Mouse (Mus musculus) forebrain, postnatal 0 days (tissue): ENCODE results near the gene Prmt8. TPM values are rescaled to one million over a fixed set of nuclear protein-coding genes. Genes with fewer than 3 reads are reported as not detected.

Source experiments
- ATAC-seq: fragments of 200-750 bp; cut with Nextera tagmentation; 2 replicates; pipeline ENCODE4 v1.8.0; 2017; ENCODE audit warnings: mild to moderate bottlenecking, moderate library complexity
- DNase-seq: peaks from one replicate; pipeline ENCODE4 v3.0.0-alpha.2; 2015
- H3K27ac ChIP-seq: fragments of 300-500 bp; sonication (generic); 2 replicates; pipeline ENCODE4 v1.5.1; 2014; ENCODE audit warnings: low read depth, mild to moderate bottlenecking, antibody characterized with exemption, low read length, moderate library complexity, mixed read lengths
- H3K27me3 ChIP-seq: fragments of 300-500 bp; sonication (generic); 2 replicates; pipeline ENCODE4 v1.6.1; 2014; ENCODE audit warnings: mild to moderate bottlenecking, low read length, mixed read lengths; ENCODE audit not compliant: insufficient read depth
- H3K36me3 ChIP-seq: fragments of 300-500 bp; sonication (generic); 2 replicates; pipeline ENCODE4 v1.6.1; 2014; ENCODE audit warnings: mild to moderate bottlenecking, moderate library complexity; ENCODE audit not compliant: insufficient read depth
- H3K4me1 ChIP-seq: fragments of 300-500 bp; sonication (generic); 2 replicates; pipeline ENCODE4 v1.6.1; 2014; ENCODE audit warnings: antibody characterized with exemption; ENCODE audit not compliant: insufficient read depth
- H3K4me2 ChIP-seq: fragments of 300-500 bp; sonication (generic); 2 replicates; pipeline ENCODE4 v1.6.1; 2014; ENCODE audit warnings: low read depth, mild to moderate bottlenecking, moderate library complexity
- H3K4me3 ChIP-seq: fragments of 300-500 bp; sonication (generic); 2 replicates; pipeline ENCODE4 v1.5.1; 2014; ENCODE audit warnings: low read depth, low read length, mixed read lengths
- H3K9ac ChIP-seq: fragments of 300-500 bp; sonication (generic); 2 replicates; pipeline ENCODE4 v1.6.1; 2014; ENCODE audit warnings: mild to moderate bottlenecking
- H3K9me3 ChIP-seq: fragments of 300-500 bp; sonication (generic); 2 replicates; pipeline ENCODE4 v1.6.1; 2016; ENCODE audit warnings: low read length
- CTCF ChIP-seq: sonication (generic); IDR thresholded peaks from 2 replicates; pipeline ENCODE4 v1.5.1; 2016; ENCODE audit warnings: antibody characterized with exemption, control low read depth, low read depth
- WGBS: fragments of 180-500 bp; shearing (Covaris S2); extraction: QIAGEN DNeasy Blood & Tissue Kit; methylation state at CpG from one replicate; pipeline ENCODE4 v1.1.7; 2014; 5-methylcytosine and 5-hydroxymethylcytosine counted together
- polyA plus RNA-seq: library from polyadenylated mRNA; unstranded; fragments of >200 nt; fragmentation: Nextera tagmentation; extraction: Ambion mirVana; gene quantifications from 2 replicates; pipeline ENCODE4 v1.2.1, GENCODE M21; 2015
- total RNA-seq: library from RNA; depleted of rRNA; stranded (reverse); fragments of >200 nt; gene quantifications from 2 replicates; pipeline ENCODE4 v1.2.3, GENCODE M21; 2014

Gene Prmt8
- total and polyA plus RNA-seq, 2 experiments from 2014 or later: 29.9 to 36.4 TPM

DNA sequence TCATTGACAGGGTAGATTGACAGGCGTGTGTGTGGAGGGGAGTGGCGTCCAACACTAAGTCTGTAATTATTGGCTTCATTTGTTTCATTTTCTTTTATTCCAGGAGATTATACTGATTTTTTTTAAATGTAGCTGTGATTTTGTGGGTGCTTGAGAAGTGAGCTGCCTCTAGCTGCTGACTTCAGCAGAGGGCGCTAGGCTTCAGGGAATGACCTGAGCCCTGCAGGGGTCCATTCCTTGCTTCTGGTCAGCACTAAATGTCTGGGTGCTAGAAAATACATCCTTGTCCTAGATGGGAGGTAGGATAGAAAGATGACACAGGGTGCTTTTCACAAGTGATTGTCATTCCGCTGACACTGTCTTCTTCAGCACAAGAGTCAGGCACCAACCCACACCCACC lies 99.2 kb downstream of the Prmt8 start:
- 83% methylated on average over 4 of the region's 4 CpGs for WGBS
- H3K36me3 ChIP-seq: no peaks in the 10 kb centered on the region
- ATAC-seq (peak; percentile 13; the same call in 1 of the 2 replicates), DNase-seq (no peak)
- H3K4me3 ChIP-seq: no peak overlapping the region
- no peaks in the 10 kb centered on the region for H3K9me3 ChIP-seq
- peak; percentile 33 for TF ChIP-seq CTCF
- no peaks in the 10 kb centered on the region for H3K4me1 ChIP-seq
- H3K27me3 ChIP-seq: no peaks in the 10 kb centered on the region
- H3K27ac ChIP-seq: no peak overlapping the region
- no peak overlapping the region for H3K4me2 ChIP-seq
- no peak overlapping the region for H3K9ac ChIP-seq

DNA sequence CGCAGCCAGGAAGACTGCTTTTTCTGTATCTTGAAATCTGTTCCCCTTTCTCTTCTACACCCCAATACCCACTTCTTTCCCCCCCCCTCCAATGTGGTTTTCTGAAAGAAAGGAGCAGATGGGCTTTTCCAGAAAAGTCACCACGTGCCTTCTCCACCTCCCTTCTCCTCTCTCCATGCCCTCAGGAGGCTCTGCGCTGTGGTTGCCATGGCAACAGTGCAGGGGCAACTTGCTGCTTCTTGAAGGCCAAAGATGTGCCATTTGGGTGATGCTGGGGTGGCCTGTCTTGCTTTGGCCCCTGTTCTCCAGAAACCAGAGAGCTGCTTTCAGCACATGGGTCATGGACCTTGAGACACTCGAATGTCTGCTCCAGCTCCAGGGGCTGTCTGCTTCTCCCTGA lies 100.0 kb downstream of the Prmt8 start:
- no peak overlapping the region for H3K9ac ChIP-seq
- no peak overlapping the region for H3K4me2 ChIP-seq
- no peak overlapping the region for H3K27ac ChIP-seq
- no peaks in the 10 kb centered on the region for H3K9me3 ChIP-seq
- H3K27me3 ChIP-seq: no peaks in the 10 kb centered on the region
- 50% methylated on average over 4 of the region's 4 CpGs for WGBS
- DNase-seq (peak; percentile 74), ATAC-seq (peak; percentile 80)
- H3K4me3 ChIP-seq: no peak overlapping the region
- TF ChIP-seq CTCF: no peak
- H3K4me1 ChIP-seq: no peaks in the 10 kb centered on the region
- H3K36me3 ChIP-seq: no peaks in the 10 kb centered on the region

DNA sequence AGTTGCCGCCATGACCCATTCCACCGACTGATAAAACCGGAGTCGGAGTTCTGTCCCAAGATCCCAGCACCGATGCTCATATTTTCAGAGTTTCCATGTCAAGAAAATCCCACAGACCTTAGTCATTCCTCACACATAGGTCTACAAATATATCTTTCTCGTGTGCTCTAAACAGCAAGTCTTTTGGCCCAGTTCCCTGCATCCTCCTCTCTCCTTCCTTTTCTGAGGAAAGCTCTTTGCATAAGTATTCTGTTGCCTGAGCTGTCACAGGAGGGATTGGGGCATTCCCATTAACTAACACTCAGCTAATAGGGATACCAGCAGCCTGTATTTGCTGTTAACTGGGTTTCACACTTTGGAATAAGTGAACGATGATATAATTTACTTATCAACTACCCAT lies 106.0 kb downstream of the Prmt8 start:
- ATAC-seq (no peak), DNase-seq (no peak)
- H3K4me2 ChIP-seq: no peak overlapping the region
- no peaks in the 10 kb centered on the region for H3K27me3 ChIP-seq
- no peak overlapping the region for H3K4me3 ChIP-seq
- H3K4me1 ChIP-seq: peaks cover 5% of the 10 kb centered on the region; the same call in 1 of the 2 replicates
- no peak for TF ChIP-seq CTCF
- 69% methylated on average over 7 of the region's 7 CpGs for WGBS
- H3K27ac ChIP-seq: no peak overlapping the region
- no peaks in the 10 kb centered on the region for H3K9me3 ChIP-seq
- H3K9ac ChIP-seq: no peak overlapping the region
- no peaks in the 10 kb centered on the region for H3K36me3 ChIP-seq

DNA sequence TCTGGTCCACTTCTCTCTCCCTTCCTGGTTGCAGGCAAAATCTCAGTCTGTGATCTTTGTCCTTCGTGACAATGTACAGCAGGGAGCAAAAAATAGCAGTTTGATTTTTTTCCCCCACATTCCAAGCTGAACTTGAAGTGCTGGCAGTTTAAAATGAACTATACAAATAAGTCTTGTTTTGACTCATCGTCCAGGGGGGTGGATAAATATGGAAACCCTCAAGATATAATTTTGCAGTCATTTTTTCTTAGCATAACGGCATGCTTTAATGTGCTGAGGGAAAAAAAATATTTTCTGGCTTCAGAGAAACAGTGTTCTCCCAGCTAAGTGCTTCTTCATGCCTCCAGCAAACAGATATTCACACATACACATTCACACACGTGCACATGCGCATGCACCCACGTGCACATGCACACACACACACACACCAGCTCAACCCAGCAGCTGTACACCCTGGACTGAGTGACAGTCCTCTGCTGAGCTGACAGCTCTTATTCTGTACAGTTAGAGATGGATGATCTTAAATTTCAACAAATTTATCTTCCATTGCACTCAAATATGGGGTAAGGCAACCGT lies 107.5 kb downstream of the Prmt8 start:
- ATAC-seq (peak; percentile 61), DNase-seq (peak; percentile 35)
- Histone ChIP-seq H3K27me3 (no peaks in the 10 kb centered on the region), H3K9ac (no peak overlapping the region; the same call in 1 of the 2 replicates), H3K27ac (no peak overlapping the region), H3K9me3 (no peaks in the 10 kb centered on the region), H3K4me2 (no peak overlapping the region), H3K4me3 (no peak overlapping the region), H3K36me3 (no peaks in the 10 kb centered on the region), H3K4me1 (peaks cover 5% of the 10 kb centered on the region; the same call in 1 of the 2 replicates)
- no peak for TF ChIP-seq CTCF
- WGBS: 67% methylated on average over 7 of the region's 7 CpGs

DNA sequence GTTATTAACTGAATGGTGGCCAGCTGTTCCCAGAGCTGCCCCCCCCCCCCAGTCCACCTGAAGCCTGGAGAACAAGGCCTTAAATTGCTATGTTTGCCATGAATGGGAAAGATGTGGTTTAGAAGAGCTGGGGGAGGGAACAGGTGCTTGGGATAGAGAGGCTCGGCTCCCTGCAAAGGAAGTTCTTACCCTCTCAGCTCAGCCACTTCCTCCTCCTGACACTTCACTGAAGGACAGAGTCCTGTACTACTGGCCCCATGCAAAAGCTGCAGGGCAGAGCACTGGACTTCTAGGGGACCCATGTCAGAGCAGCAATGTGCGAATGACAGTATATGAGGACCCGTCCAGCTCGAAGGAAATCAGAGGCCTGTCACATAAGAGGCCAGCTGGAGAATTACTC lies 109.3 kb downstream of the Prmt8 start:
- no peaks in the 10 kb centered on the region for H3K36me3 ChIP-seq
- DNase-seq (no peak), ATAC-seq (no peak)
- no peaks in the 10 kb centered on the region for H3K27me3 ChIP-seq
- WGBS: 83% methylated on average over 4 of the region's 4 CpGs
- no peak overlapping the region for H3K9ac ChIP-seq
- no peak overlapping the region for H3K4me2 ChIP-seq
- H3K4me3 ChIP-seq: no peak overlapping the region
- no peak for TF ChIP-seq CTCF
- peaks cover 5% of the 10 kb centered on the region; the same call in 1 of the 2 replicates for H3K4me1 ChIP-seq
- H3K27ac ChIP-seq: no peak overlapping the region
- H3K9me3 ChIP-seq: no peaks in the 10 kb centered on the region

DNA sequence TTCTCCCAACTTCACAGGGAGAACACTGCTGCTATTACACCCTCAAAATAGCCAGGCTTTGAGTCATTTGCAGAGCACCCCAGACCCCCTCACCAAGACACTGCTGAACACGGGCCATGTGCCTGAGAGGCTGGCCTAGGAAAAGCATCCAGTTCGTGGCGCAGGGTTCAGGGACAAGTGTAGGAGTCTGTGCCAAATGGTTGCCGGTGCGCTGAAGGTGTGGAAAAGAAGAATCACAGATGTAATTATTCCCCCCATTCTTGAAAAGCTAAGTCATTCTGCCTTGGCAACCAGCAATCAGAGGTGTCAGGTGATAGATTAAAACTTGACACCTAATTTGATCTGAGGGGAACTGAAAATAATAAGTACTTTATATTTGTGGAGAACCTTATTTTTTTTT lies 109.8 kb downstream of the Prmt8 start:
- ATAC-seq (peak; percentile 60; the same call in 1 of the 2 replicates), DNase-seq (no peak)
- WGBS: 24% methylated on average over 5 of the region's 5 CpGs
- Histone ChIP-seq H3K4me3 (no peak overlapping the region), H3K27ac (no peak overlapping the region), H3K9me3 (no peaks in the 10 kb centered on the region), H3K4me2 (no peak overlapping the region), H3K27me3 (no peaks in the 10 kb centered on the region), H3K36me3 (no peaks in the 10 kb centered on the region), H3K9ac (no peak overlapping the region), H3K4me1 (peaks cover 5% of the 10 kb centered on the region; the same call in 1 of the 2 replicates)
- TF ChIP-seq CTCF: no peak

DNA sequence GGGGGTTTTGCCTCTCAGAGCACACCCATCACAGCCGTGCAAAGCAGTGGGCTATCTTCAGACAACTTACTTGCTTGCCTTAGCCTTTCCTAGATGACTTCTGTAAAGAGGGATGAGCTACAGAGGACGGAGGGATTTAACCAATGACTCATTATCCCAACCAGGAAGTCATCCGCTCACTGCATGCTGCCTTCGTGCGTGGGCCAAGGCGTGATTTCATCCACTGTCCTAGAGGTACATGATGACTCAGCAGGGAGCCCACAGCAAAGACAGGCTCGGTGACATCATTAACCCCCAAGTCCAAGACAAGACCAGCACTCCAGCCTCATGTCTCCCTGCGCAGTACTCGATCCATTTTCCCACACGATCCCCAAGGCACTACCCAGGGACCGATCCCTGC lies 112.1 kb downstream of the Prmt8 start:
- 92% methylated on average over 11 of the region's 11 CpGs for WGBS
- H3K36me3 ChIP-seq: no peaks in the 10 kb centered on the region
- H3K4me2 ChIP-seq: no peak overlapping the region
- no peak overlapping the region for H3K9ac ChIP-seq
- peaks cover 5% of the 10 kb centered on the region; the same call in 1 of the 2 replicates for H3K4me1 ChIP-seq
- H3K9me3 ChIP-seq: no peaks in the 10 kb centered on the region
- H3K27me3 ChIP-seq: no peaks in the 10 kb centered on the region
- no peak overlapping the region for H3K4me3 ChIP-seq
- no peak for DNase-seq
- no peak for TF ChIP-seq CTCF
- H3K27ac ChIP-seq: no peak overlapping the region
- ATAC-seq: no peak
